Mouse (Mus musculus): ENCODE data around the gene Ovca2. TPM values are rescaled to one million over a fixed set of nuclear protein-coding genes. Genes with fewer than 3 reads are reported as not detected.

The Ovca2 gene
- polyA plus RNA-seq, 1 experiment from 2014 or later, result 14.4 TPM

- Histone ChIP-seq H3K9ac (peak overlapping the region; percentile 4; the same call in 1 of the 2 replicates), H3K27me3 (peaks cover 22% of the 10 kb centered on the region)
- 33% methylated on average over 4 of the region's 4 CpGs for WGBS
Observed at GRCm38 (mm10) chr11:75161417-75162008, 17.1 kb downstream of the Ovca2 start.

GRCm38 (mm10) chr11:75160954-75161353 is 17.7 kb downstream of the Ovca2 start:
- ATAC-seq (replicated peaks; ENCODE audit: insufficient number of reproducible peaks, insufficient read depth, low FRiP score, low read depth), result no peak

More at GRCm38 (mm10) chr11:75161417-75162008, 17.1 kb downstream of the Ovca2 start:
- H3K9me3 ChIP-seq (replicated peaks), result no peaks in the 10 kb centered on the region
- no peak overlapping the region for H3K4me3 ChIP-seq
- peaks cover 52% of the 10 kb centered on the region for H3K4me1 ChIP-seq (replicated peaks)
- ATAC-seq (replicated peaks; ENCODE audit: insufficient number of reproducible peaks, insufficient read depth, low FRiP score, low read depth), result no peak; the same call in 1 of the 2 replicates
- no peak overlapping the region for H3K4me2 ChIP-seq
- H3K27ac ChIP-seq, result peak overlapping the region; percentile 89
- H3K36me3 ChIP-seq, result peaks cover 35% of the 10 kb centered on the region; the same call in 1 of the 2 replicates

GRCm38 (mm10) chr11:75159564-75159963 is 19.1 kb downstream of the Ovca2 start:
- WGBS, result 53% methylated on average over 2 of the region's 2 CpGs
- Histone ChIP-seq H3K4me3 (no peak overlapping the region), H3K4me1 (replicated peaks) (peaks cover 40% of the 10 kb centered on the region)

More at GRCm38 (mm10) chr11:75160954-75161353, 17.7 kb downstream of the Ovca2 start:
- H3K4me3 ChIP-seq, result no peak overlapping the region
- WGBS, result 69% methylated on average over 7 of the region's 7 CpGs
- peaks cover 17% of the 10 kb centered on the region for H3K27me3 ChIP-seq
- peak overlapping the region; percentile 89 for H3K27ac ChIP-seq
- no peak overlapping the region for H3K9ac ChIP-seq
- H3K9me3 ChIP-seq (replicated peaks), result no peaks in the 10 kb centered on the region
- H3K4me1 ChIP-seq (replicated peaks), result peaks cover 52% of the 10 kb centered on the region
- H3K4me2 ChIP-seq, result no peak overlapping the region
- peaks cover 35% of the 10 kb centered on the region; the same call in 1 of the 2 replicates for H3K36me3 ChIP-seq

GRCm38 (mm10) chr11:75158432-75158831 is 20.2 kb downstream of the Ovca2 start:
- no peak overlapping the region for H3K9ac ChIP-seq
- peaks cover 42% of the 10 kb centered on the region for H3K4me1 ChIP-seq (replicated peaks)
- no peak overlapping the region for H3K4me3 ChIP-seq
- no peak for ATAC-seq (replicated peaks; ENCODE audit: insufficient number of reproducible peaks, insufficient read depth, low FRiP score, low read depth)
- peak overlapping the region; percentile 33; the same call in 1 of the 2 replicates for H3K27ac ChIP-seq
- no peak overlapping the region for H3K4me2 ChIP-seq
- H3K36me3 ChIP-seq, result peaks cover 23% of the 10 kb centered on the region; the same call in 1 of the 2 replicates
- no peaks in the 10 kb centered on the region for H3K27me3 ChIP-seq
- 90% methylated on average over 14 of the region's 14 CpGs for WGBS
- no peaks in the 10 kb centered on the region for H3K9me3 ChIP-seq (replicated peaks)

More at GRCm38 (mm10) chr11:75159564-75159963, 19.1 kb downstream of the Ovca2 start:
- H3K4me2 ChIP-seq, result no peak overlapping the region
- peaks cover 34% of the 10 kb centered on the region; the same call in 1 of the 2 replicates for H3K36me3 ChIP-seq
- peak overlapping the region; percentile 33; the same call in 1 of the 2 replicates for H3K27ac ChIP-seq
- ATAC-seq (replicated peaks; ENCODE audit: insufficient number of reproducible peaks, insufficient read depth, low FRiP score, low read depth), result no peak
- H3K9ac ChIP-seq, result no peak overlapping the region
- no peaks in the 10 kb centered on the region for H3K9me3 ChIP-seq (replicated peaks)
- peaks cover 3% of the 10 kb centered on the region for H3K27me3 ChIP-seq

- no peak for ATAC-seq (replicated peaks; ENCODE audit: insufficient number of reproducible peaks, insufficient read depth, low FRiP score, low read depth)
- no peaks in the 10 kb centered on the region for H3K27me3 ChIP-seq
- no peak overlapping the region for H3K4me2 ChIP-seq
- peaks cover 19% of the 10 kb centered on the region; the same call in 1 of the 2 replicates for H3K36me3 ChIP-seq
- 67% methylated on average over 2 of the region's 2 CpGs for WGBS
- H3K9me3 ChIP-seq (replicated peaks), result no peaks in the 10 kb centered on the region
- H3K4me1 ChIP-seq (replicated peaks), result peaks cover 42% of the 10 kb centered on the region
- no peak overlapping the region for H3K4me3 ChIP-seq
- 0 out of 2 replicates have a peak overlapping the region, but pooled peaks have one; percentile 8 for H3K27ac ChIP-seq
- no peak overlapping the region for H3K9ac ChIP-seq
Observed at GRCm38 (mm10) chr11:75157901-75158300, 20.7 kb downstream of the Ovca2 start.

GRCm38 (mm10) chr11:75157037-75157436 is 21.6 kb downstream of the Ovca2 start:
- H3K4me2 ChIP-seq, result no peak overlapping the region
- H3K27ac ChIP-seq, result peak overlapping the region; percentile 64
- H3K4me1 ChIP-seq (replicated peaks), result peaks cover 47% of the 10 kb centered on the region
- H3K4me3 ChIP-seq, result no peak overlapping the region
- no peak overlapping the region for H3K9ac ChIP-seq
- 53% methylated on average over 4 of the region's 4 CpGs for WGBS
- H3K36me3 ChIP-seq, result peaks cover 16% of the 10 kb centered on the region; the same call in 1 of the 2 replicates
- no peaks in the 10 kb centered on the region for H3K27me3 ChIP-seq
- no peak for ATAC-seq (replicated peaks; ENCODE audit: insufficient number of reproducible peaks, insufficient read depth, low FRiP score, low read depth)
- H3K9me3 ChIP-seq (replicated peaks), result no peaks in the 10 kb centered on the region

GRCm38 (mm10) chr11:75156416-75156815 is 22.2 kb downstream of the Ovca2 start:
- Histone ChIP-seq H3K4me3 (no peak overlapping the region), H3K27me3 (no peaks in the 10 kb centered on the region), H3K27ac (peak overlapping the region; percentile 64), H3K4me1 (replicated peaks) (peaks cover 43% of the 10 kb centered on the region), H3K4me2 (no peak overlapping the region), H3K9ac (no peak overlapping the region), H3K36me3 (peaks cover 12% of the 10 kb centered on the region; the same call in 1 of the 2 replicates), H3K9me3 (replicated peaks) (no peaks in the 10 kb centered on the region)
- no peak for ATAC-seq (replicated peaks; ENCODE audit: insufficient number of reproducible peaks, insufficient read depth, low FRiP score, low read depth)
- WGBS, result 44% methylated on average over 5 of the region's 5 CpGs

GRCm38 (mm10) chr11:75155985-75156384 is 22.6 kb downstream of the Ovca2 start:
- Histone ChIP-seq H3K36me3 (peaks cover 8% of the 10 kb centered on the region; the same call in 1 of the 2 replicates), H3K4me3 (no peak overlapping the region), H3K27ac (peak overlapping the region; percentile 64), H3K9ac (no peak overlapping the region), H3K4me1 (replicated peaks) (peaks cover 40% of the 10 kb centered on the region), H3K4me2 (no peak overlapping the region), H3K9me3 (replicated peaks) (no peaks in the 10 kb centered on the region), H3K27me3 (no peaks in the 10 kb centered on the region)
- WGBS, result 58% methylated on average over 6 of the region's 6 CpGs
- no peak for ATAC-seq (replicated peaks; ENCODE audit: insufficient number of reproducible peaks, insufficient read depth, low FRiP score, low read depth)

- Histone ChIP-seq H3K4me3 (no peak overlapping the region), H3K4me2 (no peak overlapping the region), H3K27me3 (no peaks in the 10 kb centered on the region), H3K9me3 (replicated peaks) (no peaks in the 10 kb centered on the region), H3K4me1 (replicated peaks) (peaks cover 40% of the 10 kb centered on the region), H3K36me3 (peaks cover 7% of the 10 kb centered on the region), H3K27ac (peak overlapping the region; percentile 83), H3K9ac (no peak overlapping the region)
- WGBS, result 57% methylated on average over 6 of the region's 6 CpGs
- no peak for ATAC-seq (replicated peaks; ENCODE audit: insufficient number of reproducible peaks, insufficient read depth, low FRiP score, low read depth)
Observed at GRCm38 (mm10) chr11:75154053-75154585, 24.5 kb downstream of the Ovca2 start.

- no peaks in the 10 kb centered on the region for H3K27me3 ChIP-seq
- peaks cover 7% of the 10 kb centered on the region for H3K36me3 ChIP-seq
- H3K9me3 ChIP-seq (replicated peaks), result no peaks in the 10 kb centered on the region
- ATAC-seq (replicated peaks; ENCODE audit: insufficient number of reproducible peaks, insufficient read depth, low FRiP score, low read depth), result peak; percentile 60
- no peak overlapping the region for H3K9ac ChIP-seq
- H3K4me3 ChIP-seq, result no peak overlapping the region
- H3K27ac ChIP-seq, result peak overlapping the region; percentile 83
- H3K4me2 ChIP-seq, result no peak overlapping the region
- 54% methylated on average over 18 of the region's 18 CpGs for WGBS
- peaks cover 44% of the 10 kb centered on the region for H3K4me1 ChIP-seq (replicated peaks)
Observed at GRCm38 (mm10) chr11:75152603-75153557, 25.8 kb downstream of the Ovca2 start.

GRCm38 (mm10) chr11:75150346-75150745 is 28.3 kb downstream of the Ovca2 start:
- Histone ChIP-seq H3K36me3 (peaks cover 7% of the 10 kb centered on the region), H3K4me3 (no peak overlapping the region), H3K9me3 (replicated peaks) (no peaks in the 10 kb centered on the region), H3K27me3 (no peaks in the 10 kb centered on the region), H3K9ac (no peak overlapping the region), H3K4me2 (no peak overlapping the region), H3K4me1 (replicated peaks) (peaks cover 42% of the 10 kb centered on the region), H3K27ac (no peak overlapping the region)
- ATAC-seq (replicated peaks; ENCODE audit: insufficient number of reproducible peaks, insufficient read depth, low FRiP score, low read depth), result no peak
- 96% methylated on average over 1 of the region's 1 CpGs for WGBS

Data from heart, embryonic 15.5 days (tissue).